23 mouse cellular contexts compared by ENCODE assay signal in genomic region chr17:12211890-12212289, GRCm38 (mm10).
"Had no signal": no experiment of that assay in that cellular context is flagged by ENCODE, and none has a peak within 500 bp of the region (broad histone marks: within the 10 kb centered on the region; RNA-seq: fewer than 3 reads in every experiment).

No protein-coding gene starts in this region.

- H3K4me3 ChIP-seq: intestine, embryonic 15.5 days; kidney, embryonic 15.5 days; limb, embryonic 12.5 days; limb, embryonic 15.5 days; lung, embryonic 15.5 days; megakaryocyte, embryonic 14.5 days; midbrain, embryonic 10.5 days; midbrain, embryonic 13.5 days; myocyte; neural tube, embryonic 13.5 days had no signal

- H3K9me3 ChIP-seq: intestine, embryonic 15.5 days; kidney, embryonic 15.5 days; limb, embryonic 12.5 days; limb, embryonic 15.5 days; lung, embryonic 15.5 days; megakaryocyte, embryonic 14.5 days; midbrain, embryonic 10.5 days; midbrain, embryonic 13.5 days; neural tube, embryonic 13.5 days had no signal

- H3K4me2 ChIP-seq: intestine, embryonic 15.5 days; kidney, embryonic 15.5 days; limb, embryonic 12.5 days; limb, embryonic 15.5 days; lung, embryonic 15.5 days; midbrain, embryonic 13.5 days; neural tube, embryonic 13.5 days had no signal

- H3K9ac ChIP-seq: intestine, embryonic 15.5 days; kidney, embryonic 15.5 days; limb, embryonic 12.5 days; limb, embryonic 15.5 days; liver, embryonic 14.5 days; lung, embryonic 15.5 days; midbrain, embryonic 13.5 days; neural tube, embryonic 13.5 days had no signal

- ATAC-seq: intestine, embryonic 15.5 days had no signal

- DNase-seq: kidney, adult 11 months; kidney, adult 8-10 months; kidney, postnatal 10 days; kidney, postnatal 36 days; left cerebral cortex, postnatal 4 days; lung, adult 18-20 months; lung, postnatal 10 days; lung, postnatal 36 days; retina, postnatal 1 day; right cerebral cortex, postnatal 14 days; thymus, adult 18-20 months; thymus, postnatal 36 days had no signal

- H3K27me3 ChIP-seq: intestine, embryonic 15.5 days; kidney, embryonic 15.5 days; limb, embryonic 12.5 days; limb, embryonic 15.5 days; lung, embryonic 15.5 days; midbrain, embryonic 13.5 days; neural tube, embryonic 13.5 days had no signal

- H3K27ac ChIP-seq: intestine, embryonic 15.5 days; kidney, embryonic 15.5 days; limb, embryonic 12.5 days; limb, embryonic 15.5 days; liver, embryonic 14.5 days; lung, embryonic 15.5 days; midbrain, embryonic 10.5 days; midbrain, embryonic 13.5 days; neural tube, embryonic 13.5 days had no signal
